Mouse (Mus musculus) hindbrain, embryonic 13.5 days (tissue): Measurements from ENCODE around the gene Tbc1d30. TPM values are rescaled to one million over a fixed set of nuclear protein-coding genes. Genes with fewer than 3 reads are reported as not detected.

Source experiments
- ATAC-seq: fragments of 200-750 bp; cut with Nextera tagmentation; 2 replicates; pipeline ENCODE4 v1.8.0; 2017; ENCODE audit warnings: moderate TSS enrichment; ENCODE audit not compliant: low FRiP score
- H3K27ac ChIP-seq: fragments of 300-500 bp; sonication (generic); 2 replicates; pipeline ENCODE4 v1.5.1; 2015; ENCODE audit warnings: inconsistent platforms, mild to moderate bottlenecking, moderate library complexity
- H3K27me3 ChIP-seq: fragments of 300-500 bp; sonication (generic); 2 replicates; pipeline ENCODE4 v1.6.1; 2015; ENCODE audit warnings: mild to moderate bottlenecking, inconsistent platforms
- H3K36me3 ChIP-seq: fragments of 300-500 bp; sonication (generic); 2 replicates; pipeline ENCODE4 v1.6.1; 2015; ENCODE audit warnings: mild to moderate bottlenecking, inconsistent platforms
- H3K4me1 ChIP-seq: fragments of 300-500 bp; sonication (generic); replicated peaks from 2 replicates; pipeline ENCODE4 v1.6.1; 2015; ENCODE audit warnings: inconsistent platforms
- H3K4me2 ChIP-seq: fragments of 300-500 bp; sonication (generic); 2 replicates; pipeline ENCODE4 v1.6.1; 2015; ENCODE audit warnings: inconsistent platforms, mild to moderate bottlenecking, moderate library complexity
- H3K4me3 ChIP-seq: fragments of 300-500 bp; sonication (generic); 2 replicates; pipeline ENCODE4 v1.5.1; 2015; ENCODE audit warnings: mild to moderate bottlenecking, inconsistent platforms
- H3K9ac ChIP-seq: fragments of 300-500 bp; sonication (generic); 2 replicates; pipeline ENCODE4 v1.6.1; 2015; ENCODE audit warnings: mild to moderate bottlenecking, inconsistent platforms
- H3K9me3 ChIP-seq: fragments of 300-500 bp; sonication (generic); 2 replicates; pipeline ENCODE4 v1.6.1; 2016; ENCODE audit warnings: inconsistent platforms
- WGBS: fragments of 180-500 bp; shearing (Covaris S2); methylation state at CpG from one replicate; pipeline ENCODE4 v1.1.7; 2015; 5-methylcytosine and 5-hydroxymethylcytosine counted together
- polyA plus RNA-seq: library from polyadenylated mRNA; unstranded; fragments of >200 nt; fragmentation: Nextera tagmentation; extraction: Ambion mirVana; gene quantifications from 2 replicates; pipeline ENCODE4 v1.2.1, GENCODE M21; 2015

Tbc1d30 gene
- polyA plus RNA-seq, 1 experiment from 2014 or later, result 12.6 TPM

DNA sequence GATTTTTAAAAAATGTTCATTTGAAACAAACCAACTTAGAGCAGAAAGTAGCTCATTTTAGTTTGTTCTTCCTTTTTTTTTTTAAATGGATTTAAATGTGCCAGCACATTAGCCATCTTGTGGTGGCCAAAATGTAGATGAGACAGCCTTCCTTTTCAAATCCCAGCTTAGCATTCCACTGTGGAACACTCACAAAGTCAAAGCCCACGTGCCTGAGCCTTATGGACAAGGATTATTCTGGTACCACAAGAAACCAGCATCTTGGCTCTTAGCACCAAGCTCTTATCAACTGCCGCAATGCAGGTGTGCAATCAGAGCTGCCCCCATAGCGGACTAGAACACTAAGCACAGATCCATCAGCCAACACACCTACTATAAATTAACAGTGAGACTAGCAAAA is 47.5 kb downstream of the Tbc1d30 start:
- Histone ChIP-seq H3K9ac (no peak overlapping the region), H3K4me1 (peaks cover 22% of the 10 kb centered on the region), H3K4me2 (no peak overlapping the region), H3K36me3 (peaks cover 50% of the 10 kb centered on the region), H3K27me3 (no peaks in the 10 kb centered on the region), H3K9me3 (no peaks in the 10 kb centered on the region), H3K4me3 (no peak overlapping the region), H3K27ac (no peak overlapping the region)
- ATAC-seq, result no peak
- WGBS, result 91% methylated on average over 3 of the region's 3 CpGs

DNA sequence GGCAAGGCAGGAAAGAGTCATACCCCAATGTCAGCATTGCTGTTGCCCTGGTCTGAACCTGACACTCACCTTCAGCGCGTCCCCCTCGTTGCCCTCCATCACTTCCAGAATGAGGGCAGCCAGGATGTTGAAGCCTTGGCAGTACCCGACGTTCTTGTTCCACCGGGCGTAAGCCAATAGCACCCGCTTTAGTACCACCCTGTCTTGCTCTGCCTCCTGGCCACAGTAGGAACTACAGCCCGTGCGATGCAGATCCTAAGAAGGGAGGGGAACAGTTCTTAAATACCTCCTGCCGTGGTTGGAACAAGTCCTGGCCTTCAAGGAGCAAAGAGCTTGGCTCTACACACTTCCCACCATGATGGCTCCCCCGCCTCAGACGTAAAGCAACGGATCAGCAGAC is 49.2 kb downstream of the Tbc1d30 start:
- no peak overlapping the region for H3K9ac ChIP-seq
- H3K36me3 ChIP-seq, result peaks cover 55% of the 10 kb centered on the region
- WGBS, result 79% methylated on average over 14 of the region's 14 CpGs
- H3K4me3 ChIP-seq, result no peak overlapping the region
- ATAC-seq, result no peak
- H3K27ac ChIP-seq, result no peak overlapping the region
- H3K4me2 ChIP-seq, result no peak overlapping the region
- H3K9me3 ChIP-seq, result no peaks in the 10 kb centered on the region
- H3K27me3 ChIP-seq, result no peaks in the 10 kb centered on the region
- peaks cover 20% of the 10 kb centered on the region for H3K4me1 ChIP-seq

DNA sequence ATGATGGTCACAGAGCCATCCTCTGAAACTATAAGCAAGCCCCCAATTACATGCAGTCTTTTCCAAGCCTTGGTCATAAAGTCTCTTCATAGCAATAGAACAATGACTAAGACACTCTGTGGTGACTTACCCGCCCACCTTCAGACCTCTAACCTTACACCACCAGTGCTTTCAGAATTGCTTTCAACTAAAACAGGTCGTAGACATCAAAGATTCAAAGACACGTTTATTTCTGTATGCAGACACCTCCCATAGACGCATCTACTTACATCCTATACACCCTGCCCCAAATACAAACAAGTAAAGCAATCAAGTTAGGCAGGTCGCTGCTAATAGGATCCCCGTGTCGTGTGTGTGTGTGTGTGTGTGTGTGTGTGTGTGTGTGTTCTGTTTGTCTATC is 50.4 kb downstream of the Tbc1d30 start:
- ATAC-seq, result no peak
- Histone ChIP-seq H3K4me1 (peaks cover 13% of the 10 kb centered on the region), H3K27me3 (no peaks in the 10 kb centered on the region), H3K9ac (no peak overlapping the region), H3K4me2 (no peak overlapping the region), H3K9me3 (no peaks in the 10 kb centered on the region), H3K36me3 (peaks cover 61% of the 10 kb centered on the region), H3K27ac (no peak overlapping the region), H3K4me3 (no peak overlapping the region)
- WGBS, result 85% methylated on average over 7 of the region's 7 CpGs

DNA sequence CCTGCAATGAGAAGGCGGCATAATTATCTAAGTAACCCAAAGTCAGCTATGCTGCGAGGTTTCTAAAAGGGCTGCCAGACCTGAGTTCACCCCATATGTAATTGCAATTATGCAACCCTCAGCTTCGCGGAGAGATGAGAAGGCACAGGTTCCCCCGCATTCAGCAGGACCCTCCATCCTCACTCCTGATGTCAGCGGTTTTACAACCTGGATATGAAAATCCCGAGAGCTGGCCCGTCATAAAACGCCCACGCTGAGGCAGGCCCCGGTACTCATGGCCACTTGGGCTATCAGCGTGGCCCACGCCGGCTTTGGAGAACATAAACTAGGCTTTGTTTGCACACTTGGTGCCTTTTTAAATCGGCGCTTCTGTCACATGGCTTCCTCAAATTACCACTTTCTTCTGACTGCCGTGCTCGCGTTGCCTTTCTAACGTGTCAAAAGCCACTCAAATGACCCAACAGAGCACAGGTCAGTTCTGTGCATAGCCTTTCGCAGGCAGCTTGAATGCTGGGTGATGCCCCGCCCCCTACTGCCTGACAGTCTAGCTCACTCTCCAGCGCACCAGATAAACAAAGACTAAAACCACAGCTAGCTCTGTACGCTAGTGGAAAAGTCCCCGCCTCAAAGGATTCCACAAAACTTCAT is 53.9 kb downstream of the Tbc1d30 start:
- Histone ChIP-seq H3K9me3 (no peaks in the 10 kb centered on the region), H3K36me3 (peaks cover 80% of the 10 kb centered on the region), H3K27me3 (0 out of 2 replicates have a peak, but pooled peaks cover 2% of the 10 kb centered on the region), H3K4me2 (peak overlapping the region; percentile 46), H3K4me1 (peaks cover 11% of the 10 kb centered on the region), H3K4me3 (no peak overlapping the region; the same call in 1 of the 2 replicates), H3K27ac (peak overlapping the region; percentile 58), H3K9ac (peak overlapping the region; percentile 53; the same call in 1 of the 2 replicates)
- 28% methylated on average over 25 of the region's 25 CpGs for WGBS
- peak; percentile 76 for ATAC-seq

DNA sequence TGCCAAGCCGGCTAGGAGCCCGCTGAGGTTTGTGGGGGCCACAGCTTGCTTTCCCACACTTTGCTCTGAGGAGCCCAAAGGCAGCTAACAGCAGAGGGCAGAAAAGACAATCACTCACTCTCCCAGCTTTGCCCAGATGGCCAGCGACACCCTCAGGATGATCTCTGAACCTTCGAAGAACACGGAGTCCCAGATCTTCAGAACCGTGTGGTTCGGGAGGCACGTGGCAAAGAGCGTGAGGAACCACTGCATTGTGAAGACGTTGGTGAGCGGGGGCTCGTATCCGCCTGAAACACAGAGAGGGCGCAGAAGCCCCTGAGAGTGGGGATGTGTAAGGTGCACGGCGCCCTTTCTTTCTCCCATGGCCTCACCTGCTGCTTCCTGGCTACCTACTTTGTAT is 56.6 kb downstream of the Tbc1d30 start:
- WGBS, result 80% methylated on average over 16 of the region's 16 CpGs
- Histone ChIP-seq H3K9me3 (no peaks in the 10 kb centered on the region), H3K4me2 (no peak overlapping the region), H3K27ac (no peak overlapping the region), H3K4me1 (peaks cover 29% of the 10 kb centered on the region), H3K36me3 (peaks cover 59% of the 10 kb centered on the region), H3K27me3 (0 out of 2 replicates have a peak, but pooled peaks cover 2% of the 10 kb centered on the region), H3K9ac (no peak overlapping the region), H3K4me3 (no peak overlapping the region)
- no peak for ATAC-seq

DNA sequence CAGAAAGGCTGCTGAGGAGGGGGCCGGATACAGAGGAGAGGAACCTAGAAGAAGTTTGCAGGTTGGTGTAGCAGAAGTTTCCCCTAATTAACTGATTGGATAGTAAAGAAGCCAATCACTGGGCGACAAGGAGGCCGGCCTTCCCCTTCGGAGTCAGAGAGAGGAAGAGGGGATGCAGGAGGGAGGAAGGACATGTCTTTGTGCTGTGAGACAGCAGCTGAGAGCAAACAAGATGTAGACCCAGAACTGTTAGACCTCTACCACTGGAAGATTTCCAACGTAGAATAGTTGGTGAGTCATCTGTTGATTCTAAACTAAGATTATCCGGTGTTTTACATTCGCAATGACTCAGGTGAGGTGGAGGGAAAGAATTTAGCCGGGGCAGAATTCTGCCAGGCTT is 57.2 kb downstream of the Tbc1d30 start:
- peaks cover 57% of the 10 kb centered on the region for H3K36me3 ChIP-seq
- no peak overlapping the region for H3K4me3 ChIP-seq
- peaks cover 29% of the 10 kb centered on the region for H3K4me1 ChIP-seq
- H3K27ac ChIP-seq, result no peak overlapping the region
- H3K4me2 ChIP-seq, result no peak overlapping the region
- H3K27me3 ChIP-seq, result 0 out of 2 replicates have a peak, but pooled peaks cover 2% of the 10 kb centered on the region
- WGBS, result 79% methylated on average over 8 of the region's 8 CpGs
- ATAC-seq, result no peak
- H3K9me3 ChIP-seq, result no peaks in the 10 kb centered on the region
- no peak overlapping the region for H3K9ac ChIP-seq

DNA sequence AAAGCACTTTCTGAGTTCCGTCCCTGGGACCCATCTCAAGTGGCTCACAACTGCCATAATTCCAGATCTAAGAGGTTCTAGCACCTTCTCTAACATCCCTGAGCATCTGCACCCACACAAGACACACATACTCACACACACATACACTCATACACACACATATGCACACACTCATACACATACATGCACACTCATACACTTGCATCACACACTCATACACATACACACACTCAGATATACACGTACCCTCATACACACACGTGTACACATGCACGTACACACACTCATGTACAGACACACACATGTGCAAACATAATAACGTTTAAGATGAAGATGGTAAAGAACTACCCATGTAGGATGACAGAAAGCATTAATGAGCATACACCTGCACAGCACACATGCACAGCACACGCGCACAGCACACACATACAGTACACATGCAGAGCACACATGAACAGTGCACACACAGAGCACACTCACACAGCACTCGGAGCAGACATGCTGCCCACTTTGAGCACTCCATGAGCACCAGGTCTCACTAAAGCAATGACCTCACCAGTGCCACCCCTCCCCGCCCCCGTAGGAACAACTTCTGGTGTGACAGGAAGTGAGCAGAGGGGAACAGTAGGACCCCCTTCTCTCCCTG is 59.7 kb downstream of the Tbc1d30 start:
- WGBS, result 90% methylated on average over 10 of the region's 10 CpGs
- peaks cover 67% of the 10 kb centered on the region for H3K36me3 ChIP-seq
- no peak overlapping the region for H3K9ac ChIP-seq
- peaks cover 18% of the 10 kb centered on the region for H3K4me1 ChIP-seq
- H3K9me3 ChIP-seq, result no peaks in the 10 kb centered on the region
- H3K27ac ChIP-seq, result peak overlapping the region; percentile 83
- 0 out of 2 replicates have a peak, but pooled peaks cover 2% of the 10 kb centered on the region for H3K27me3 ChIP-seq
- ATAC-seq, result peak; percentile 47
- no peak overlapping the region for H3K4me3 ChIP-seq
- H3K4me2 ChIP-seq, result peak overlapping the region; percentile 29

DNA sequence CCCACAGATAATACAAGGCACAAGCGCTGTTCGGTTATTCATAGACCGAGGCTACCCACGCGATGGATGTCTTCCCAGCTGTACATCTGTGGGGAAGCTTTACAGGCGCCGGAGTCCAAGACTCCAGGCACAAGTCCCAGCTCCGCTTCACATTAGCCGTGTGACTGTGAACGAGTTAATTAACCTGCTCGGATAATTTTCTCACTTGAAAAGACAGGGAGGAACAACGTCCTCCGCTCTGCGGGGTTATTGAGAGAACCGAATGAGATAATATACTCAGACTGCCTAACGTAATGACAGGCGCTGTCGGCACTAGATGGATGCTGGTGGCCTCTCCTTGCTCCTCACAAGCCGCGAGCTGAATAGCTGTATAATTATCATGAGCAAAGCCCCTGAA is 60.4 kb downstream of the Tbc1d30 start:
- Histone ChIP-seq H3K4me1 (peaks cover 18% of the 10 kb centered on the region), H3K36me3 (peaks cover 65% of the 10 kb centered on the region), H3K9ac (no peak overlapping the region), H3K27ac (peak overlapping the region; percentile 83), H3K27me3 (0 out of 2 replicates have a peak, but pooled peaks cover 2% of the 10 kb centered on the region), H3K4me3 (no peak overlapping the region), H3K9me3 (no peaks in the 10 kb centered on the region), H3K4me2 (peak overlapping the region; percentile 29)
- 31% methylated on average over 20 of the region's 20 CpGs for WGBS
- peak; percentile 85 for ATAC-seq

DNA sequence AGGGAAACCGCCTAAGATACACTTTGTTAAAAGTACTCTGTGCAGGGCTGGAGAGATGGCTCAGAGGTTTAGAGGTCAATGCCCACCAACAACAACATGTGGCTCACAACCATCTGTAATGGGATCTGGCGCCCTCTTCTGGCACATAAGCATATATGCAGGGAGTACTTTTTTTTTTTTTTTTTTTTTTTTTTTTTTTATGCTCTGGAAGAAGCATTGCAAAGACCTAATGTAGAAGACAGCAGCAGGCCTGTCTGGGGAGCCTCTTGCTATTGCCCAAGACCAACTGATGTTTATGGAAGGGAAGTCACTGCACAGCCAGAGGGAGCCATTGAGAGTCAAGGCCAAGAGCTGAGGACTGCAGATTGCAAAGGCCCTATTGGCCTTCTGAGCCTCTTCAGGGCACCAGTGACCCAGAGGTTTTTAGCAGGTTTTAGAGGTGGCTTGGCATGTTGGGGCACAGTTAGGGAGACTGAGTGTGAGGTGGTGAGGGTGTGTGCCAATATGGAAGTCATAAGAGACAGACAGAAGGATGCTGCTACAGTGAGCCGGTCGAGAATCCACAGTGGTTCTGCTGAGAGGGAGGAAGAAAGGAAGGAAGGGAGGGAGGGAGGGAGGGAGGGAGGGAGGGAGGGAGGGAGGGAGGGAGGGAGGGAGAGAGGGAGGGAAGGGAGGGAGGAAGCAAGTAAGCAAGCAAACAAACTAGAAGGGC is 61.0 kb downstream of the Tbc1d30 start:
- no peak overlapping the region for H3K4me3 ChIP-seq
- H3K9ac ChIP-seq, result no peak overlapping the region
- peaks cover 18% of the 10 kb centered on the region for H3K4me1 ChIP-seq
- no peaks in the 10 kb centered on the region for H3K9me3 ChIP-seq
- H3K27me3 ChIP-seq, result 0 out of 2 replicates have a peak, but pooled peaks cover 2% of the 10 kb centered on the region
- H3K4me2 ChIP-seq, result peak overlapping the region; percentile 29
- H3K36me3 ChIP-seq, result peaks cover 63% of the 10 kb centered on the region
- peak overlapping the region; percentile 83 for H3K27ac ChIP-seq
- 39% methylated on average over 2 of the region's 4 CpGs for WGBS
- ATAC-seq, result peak; percentile 36; the same call in 1 of the 2 replicates

DNA sequence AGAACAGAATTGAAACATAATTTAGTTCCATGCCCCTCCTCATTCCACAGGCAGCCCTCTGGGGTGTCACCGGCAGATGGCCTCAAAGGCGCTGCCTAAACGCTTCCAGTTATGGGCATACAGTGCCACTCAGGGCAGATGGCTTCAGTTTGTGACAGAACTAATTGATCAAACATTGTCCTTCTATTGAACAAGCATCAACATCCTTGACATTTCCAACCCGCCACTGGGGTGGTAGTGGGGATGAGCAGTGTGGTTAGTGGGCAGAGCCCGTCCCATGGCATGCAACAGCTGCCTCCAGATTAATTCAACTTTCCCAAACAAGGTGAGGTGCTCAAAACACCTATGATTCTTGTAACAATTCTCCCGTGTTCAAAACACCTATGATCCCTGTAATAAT is 68.2 kb downstream of the Tbc1d30 start:
- Histone ChIP-seq H3K36me3 (peaks cover 62% of the 10 kb centered on the region), H3K4me1 (peaks cover 11% of the 10 kb centered on the region; the same call in 1 of the 2 replicates), H3K27me3 (no peaks in the 10 kb centered on the region), H3K9ac (no peak overlapping the region), H3K4me3 (no peak overlapping the region), H3K27ac (no peak overlapping the region), H3K4me2 (no peak overlapping the region), H3K9me3 (no peaks in the 10 kb centered on the region)
- ATAC-seq, result no peak
- WGBS, result 78% methylated on average over 6 of the region's 6 CpGs

DNA sequence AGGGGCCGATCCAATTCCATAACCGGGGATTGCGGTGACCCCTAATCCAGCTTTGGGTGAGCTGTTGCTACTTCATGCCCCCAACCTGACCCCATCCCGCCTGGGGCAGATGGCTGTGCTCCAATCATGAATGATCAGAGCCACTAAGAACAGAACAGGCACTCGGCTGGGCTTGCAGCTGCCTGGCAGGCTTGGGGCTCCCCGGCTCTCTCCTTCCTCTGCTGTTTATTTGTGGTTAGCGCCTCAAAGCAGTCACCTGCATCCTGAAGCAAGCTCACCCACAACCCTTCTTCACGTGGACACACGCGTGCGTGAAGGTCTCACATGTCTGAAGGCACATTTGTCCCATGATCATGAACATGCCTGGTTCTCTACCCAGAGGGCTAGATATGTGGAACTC is 68.6 kb downstream of the Tbc1d30 start:
- 80% methylated on average over 11 of the region's 11 CpGs for WGBS
- Histone ChIP-seq H3K36me3 (peaks cover 59% of the 10 kb centered on the region), H3K9me3 (no peaks in the 10 kb centered on the region), H3K9ac (no peak overlapping the region), H3K27ac (no peak overlapping the region), H3K4me3 (no peak overlapping the region), H3K4me2 (no peak overlapping the region), H3K27me3 (no peaks in the 10 kb centered on the region), H3K4me1 (peaks cover 11% of the 10 kb centered on the region; the same call in 1 of the 2 replicates)
- no peak for ATAC-seq

DNA sequence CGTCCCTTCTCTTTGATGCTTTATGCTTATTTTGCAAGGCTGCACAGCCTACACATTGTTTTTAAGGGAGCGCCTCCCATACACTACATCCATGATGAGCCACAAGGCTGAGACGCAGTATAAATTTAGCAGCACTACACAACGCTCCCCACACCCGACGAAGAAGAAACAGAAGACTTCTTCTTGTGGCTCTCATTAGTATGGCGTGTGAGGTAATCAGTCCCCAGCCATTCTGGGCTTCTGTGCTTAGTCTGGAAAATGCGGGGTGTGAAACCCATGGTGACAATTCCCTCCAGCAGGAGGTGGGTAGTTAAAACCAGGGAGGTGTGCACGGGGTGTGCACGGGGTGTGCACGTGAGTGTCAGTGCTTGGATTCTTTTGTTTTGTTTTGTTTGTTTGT is 70.1 kb downstream of the Tbc1d30 start:
- Histone ChIP-seq H3K4me3 (no peak overlapping the region), H3K4me1 (peaks cover 11% of the 10 kb centered on the region; the same call in 1 of the 2 replicates), H3K9me3 (no peaks in the 10 kb centered on the region), H3K4me2 (no peak overlapping the region), H3K9ac (no peak overlapping the region), H3K36me3 (peaks cover 51% of the 10 kb centered on the region), H3K27ac (no peak overlapping the region), H3K27me3 (no peaks in the 10 kb centered on the region)
- no peak for ATAC-seq
- 91% methylated on average over 11 of the region's 11 CpGs for WGBS
